Mouse (Mus musculus): Measurements from ENCODE around the gene Hist2h2aa1. TPM values are rescaled to one million over a fixed set of nuclear protein-coding genes. Genes with fewer than 3 reads are reported as not detected.
A peak's percentile ranks its signal among the peaks of the same experiment; 100 is the strongest.
"Not testable (repeated sequence)": the region's sequence is repeated elsewhere in the genome, so short reads cannot be mapped to it uniquely, and the experiment has no call there.

Hist2h2aa1 gene
- polyA plus RNA-seq, 1 experiment from 2014 or later, result 48.0 TPM

GRCm38 (mm10) chr3:96220131-96220764, 25.0 kb upstream of the Hist2h2aa1 start:
- H3K4me2 ChIP-seq, result peak overlapping the region; percentile 87
- peak overlapping the region; percentile 98 for H3K27ac ChIP-seq
- not testable (repeated sequence) for H3K9me3 ChIP-seq (replicated peaks); H3K36me3 ChIP-seq (ENCODE audit: poor library complexity, severe bottlenecking); H3K27me3 ChIP-seq
- H3K4me3 ChIP-seq, result peak overlapping the region; percentile 61
- WGBS, result 0% methylated on average over 25 of the region's 47 CpGs
- peaks cover 48% of the 10 kb centered on the region for H3K4me1 ChIP-seq
- H3K9ac ChIP-seq, result peak overlapping the region; percentile 88
- peak; percentile 9 for ATAC-seq

DNA sequence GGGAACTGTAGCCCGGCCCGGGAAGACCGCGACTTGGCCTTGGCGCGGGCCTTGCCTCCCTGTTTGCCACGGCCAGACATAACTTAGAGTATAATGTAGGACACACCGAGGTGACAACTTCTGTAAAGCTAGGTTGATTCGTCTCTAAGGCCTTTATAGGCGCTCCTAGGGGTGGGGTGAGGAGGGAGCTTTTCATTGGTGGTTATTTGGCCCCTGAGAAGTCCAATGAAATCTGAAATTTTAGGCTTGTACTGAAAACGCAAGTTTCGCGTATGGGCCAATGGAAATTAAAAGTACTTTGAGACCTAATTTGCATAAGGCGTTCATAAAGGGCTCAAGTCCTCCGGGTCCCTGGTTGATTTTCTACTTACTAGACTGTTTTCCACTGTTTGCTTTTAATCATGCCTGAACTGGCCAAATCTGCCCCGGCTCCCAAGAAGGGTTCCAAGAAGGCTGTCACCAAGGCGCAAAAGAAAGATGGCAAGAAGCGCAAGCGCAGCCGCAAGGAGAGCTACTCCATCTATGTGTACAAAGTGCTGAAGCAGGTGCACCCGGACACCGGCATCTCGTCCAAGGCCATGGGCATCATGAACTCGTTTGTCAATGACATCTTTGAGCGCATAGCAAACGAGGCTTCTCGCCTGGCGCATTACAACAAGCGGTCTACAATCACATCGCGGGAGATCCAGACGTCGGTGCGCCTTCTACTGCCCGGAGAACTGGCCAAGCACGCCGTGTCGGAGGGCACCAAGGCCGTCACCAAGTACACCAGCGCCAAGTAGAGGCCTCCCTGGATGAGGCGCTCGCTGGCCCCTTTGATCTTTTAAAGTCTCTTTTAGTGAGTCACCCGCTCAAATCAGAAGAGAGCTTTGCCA, 24.3 kb upstream of the Hist2h2aa1 start, which contains the start of the genes Hist2h2ac and Hist2h2be:
Gene Hist2h2ac (minus strand): TSS at position 116 of the 875 bp plus-strand sequence.
Gene Hist2h2be (plus strand): TSS at position 355 of the 875 bp plus-strand sequence.
- H3K9me3 ChIP-seq (replicated peaks), result no peaks in the 10 kb centered on the region
- peak within 1 kb of the TSS; percentile 88 for H3K9ac ChIP-seq
- H3K4me3 ChIP-seq, result peak within 1 kb of the TSS; percentile 61
- peak within 1 kb of the TSS; percentile 98 for H3K27ac ChIP-seq
- ATAC-seq, result peak; percentile 90
- peaks cover 55% of the 10 kb centered on the region for H3K4me1 ChIP-seq
- H3K36me3 ChIP-seq (ENCODE audit: poor library complexity, severe bottlenecking), result no peaks in the 10 kb centered on the region
- peak within 1 kb of the TSS; percentile 87 for H3K4me2 ChIP-seq
- WGBS, result under 1% methylated on average over 43 of the region's 43 CpGs
- H3K27me3 ChIP-seq, result no peaks in the 10 kb centered on the region

DNA sequence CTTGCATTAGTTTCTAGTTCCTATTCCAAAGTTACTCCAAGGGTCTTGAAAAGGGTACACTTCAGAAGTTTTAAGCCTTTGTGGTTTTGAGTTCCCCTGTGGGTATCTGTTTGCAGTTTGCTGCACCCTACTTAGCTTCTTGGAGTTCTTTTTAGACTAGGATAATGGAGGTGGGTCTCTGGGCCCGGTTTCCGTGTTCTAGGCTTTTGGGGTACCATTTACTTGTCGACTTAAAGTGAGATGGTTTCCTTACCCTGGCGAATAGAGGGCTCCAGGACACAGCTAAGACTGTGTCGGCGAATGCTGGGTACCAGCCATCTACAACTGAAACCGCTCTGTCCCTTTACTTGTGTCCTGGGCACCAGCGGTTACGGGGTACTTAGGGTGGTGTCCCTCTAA, 23.7 kb upstream of the Hist2h2aa1 start:
- WGBS, result 9% methylated on average over 9 of the region's 9 CpGs
- H3K9me3 ChIP-seq (replicated peaks), result no peaks in the 10 kb centered on the region
- peak overlapping the region; percentile 61 for H3K4me3 ChIP-seq
- no peaks in the 10 kb centered on the region for H3K36me3 ChIP-seq (ENCODE audit: poor library complexity, severe bottlenecking)
- H3K27me3 ChIP-seq, result no peaks in the 10 kb centered on the region
- peak overlapping the region; percentile 98 for H3K27ac ChIP-seq
- ATAC-seq, result no peak
- peak overlapping the region; percentile 87 for H3K4me2 ChIP-seq
- peak overlapping the region; percentile 88 for H3K9ac ChIP-seq
- H3K4me1 ChIP-seq, result peaks cover 55% of the 10 kb centered on the region

- Histone ChIP-seq H3K27me3 (no peaks in the 10 kb centered on the region), H3K36me3 (ENCODE audit: poor library complexity, severe bottlenecking) (no peaks in the 10 kb centered on the region), H3K9me3 (replicated peaks) (no peaks in the 10 kb centered on the region), H3K4me3 (0 out of 2 replicates have a peak overlapping the region, but pooled peaks have one; percentile 61), H3K4me1 (peaks cover 55% of the 10 kb centered on the region), H3K27ac (no peak overlapping the region), H3K4me2 (peak overlapping the region; percentile 87), H3K9ac (peak overlapping the region; percentile 88)
- 83% methylated on average over 4 of the region's 4 CpGs for WGBS
- no peak for ATAC-seq
Observed at GRCm38 (mm10) chr3:96222774-96223173, 22.5 kb upstream of the Hist2h2aa1 start.

DNA sequence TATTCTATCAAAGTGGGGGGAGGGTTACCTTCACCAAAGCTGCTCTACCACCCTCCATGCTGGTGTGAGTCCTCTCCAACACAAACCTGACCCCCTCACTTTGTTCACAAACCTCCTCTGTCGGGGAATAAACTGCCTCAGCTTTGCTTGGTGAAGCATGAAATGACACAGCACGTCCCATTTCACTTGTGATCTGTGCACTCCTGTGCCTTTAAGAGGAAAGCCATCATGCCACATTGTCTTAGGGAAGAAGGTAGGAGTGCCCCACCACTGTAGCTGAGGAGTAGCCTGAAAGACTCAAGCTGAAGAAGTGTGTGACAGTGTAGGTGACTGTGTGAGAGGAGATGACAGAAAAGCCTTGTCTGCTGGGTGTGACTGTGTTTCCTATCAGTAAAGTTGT, 19.9 kb upstream of the Hist2h2aa1 start:
- Histone ChIP-seq H3K27me3 (no peaks in the 10 kb centered on the region), H3K36me3 (ENCODE audit: poor library complexity, severe bottlenecking) (no peaks in the 10 kb centered on the region), H3K4me3 (no peak overlapping the region), H3K9me3 (replicated peaks) (no peaks in the 10 kb centered on the region), H3K9ac (peak overlapping the region; percentile 40; the same call in 1 of the 2 replicates), H3K4me1 (peaks cover 48% of the 10 kb centered on the region), H3K4me2 (peak overlapping the region; percentile 7; the same call in 1 of the 2 replicates), H3K27ac (no peak overlapping the region)
- ATAC-seq, result no peak
- WGBS, result 8% methylated on average over 2 of the region's 2 CpGs

DNA sequence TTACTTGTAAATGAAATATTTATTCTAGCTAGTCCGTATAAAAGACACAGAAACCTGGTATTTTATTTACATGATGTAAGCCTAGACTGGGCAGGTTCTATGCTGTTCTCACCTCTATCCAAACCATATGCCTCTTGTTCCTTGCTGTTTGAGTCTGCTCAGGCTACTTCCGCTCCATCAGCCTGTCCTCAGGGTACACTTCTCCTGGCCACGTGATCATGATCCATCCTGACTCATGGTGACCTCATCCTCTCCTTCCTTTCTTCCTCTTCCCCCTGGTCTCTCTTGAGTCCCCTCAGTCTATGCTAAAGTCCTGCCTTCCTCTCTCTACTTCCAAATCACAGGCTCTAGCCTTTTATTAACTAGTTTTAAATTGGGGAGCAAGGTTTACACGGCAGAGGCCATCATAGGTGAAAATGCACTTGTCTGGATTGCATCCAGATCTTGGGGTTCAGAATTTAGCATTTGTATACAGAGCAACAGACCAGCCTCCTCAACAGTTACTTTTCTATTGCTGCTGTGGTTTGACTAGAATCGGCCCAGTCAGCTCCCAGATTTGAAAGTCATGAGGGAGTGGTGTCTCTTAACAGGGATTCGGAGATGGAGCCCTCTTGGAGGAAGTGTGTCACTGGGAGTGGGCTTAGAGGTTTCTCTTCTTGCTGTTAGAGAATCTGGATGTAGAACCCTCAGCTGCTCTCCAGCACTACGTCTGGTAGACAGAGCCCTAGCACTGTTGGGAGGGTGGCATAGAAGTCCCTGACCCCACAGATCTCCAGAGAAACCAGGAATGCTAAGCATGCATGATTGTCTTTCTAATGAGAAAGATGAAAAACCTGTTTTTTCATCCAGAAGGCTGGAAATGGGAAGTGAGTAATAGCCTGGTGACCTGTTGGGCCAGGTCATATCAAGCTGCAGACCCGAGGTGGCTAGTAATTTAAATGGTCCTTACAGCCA, 18.3 kb upstream of the Hist2h2aa1 start:
- no peak for ATAC-seq
- WGBS, result 77% methylated on average over 8 of the region's 8 CpGs
- H3K9ac ChIP-seq, result 0 out of 2 replicates have a peak overlapping the region, but pooled peaks have one; percentile 0

GRCm38 (mm10) chr3:96228828-96229227, 16.5 kb upstream of the Hist2h2aa1 start:
- Histone ChIP-seq H3K9ac (no peak overlapping the region), H3K9me3 (replicated peaks) (no peaks in the 10 kb centered on the region), H3K4me3 (no peak overlapping the region), H3K27me3 (no peaks in the 10 kb centered on the region), H3K27ac (no peak overlapping the region), H3K4me2 (no peak overlapping the region), H3K4me1 (peaks cover 20% of the 10 kb centered on the region), H3K36me3 (ENCODE audit: poor library complexity, severe bottlenecking) (no peaks in the 10 kb centered on the region)
- 77% methylated on average over 2 of the region's 2 CpGs for WGBS
- no peak for ATAC-seq

More for the DNA sequence above, 18.3 kb upstream of the Hist2h2aa1 start:
- Histone ChIP-seq H3K4me3 (no peak overlapping the region), H3K27ac (no peak overlapping the region), H3K4me2 (no peak overlapping the region), H3K9me3 (replicated peaks) (no peaks in the 10 kb centered on the region), H3K36me3 (ENCODE audit: poor library complexity, severe bottlenecking) (no peaks in the 10 kb centered on the region), H3K4me1 (peaks cover 38% of the 10 kb centered on the region), H3K27me3 (no peaks in the 10 kb centered on the region)

DNA sequence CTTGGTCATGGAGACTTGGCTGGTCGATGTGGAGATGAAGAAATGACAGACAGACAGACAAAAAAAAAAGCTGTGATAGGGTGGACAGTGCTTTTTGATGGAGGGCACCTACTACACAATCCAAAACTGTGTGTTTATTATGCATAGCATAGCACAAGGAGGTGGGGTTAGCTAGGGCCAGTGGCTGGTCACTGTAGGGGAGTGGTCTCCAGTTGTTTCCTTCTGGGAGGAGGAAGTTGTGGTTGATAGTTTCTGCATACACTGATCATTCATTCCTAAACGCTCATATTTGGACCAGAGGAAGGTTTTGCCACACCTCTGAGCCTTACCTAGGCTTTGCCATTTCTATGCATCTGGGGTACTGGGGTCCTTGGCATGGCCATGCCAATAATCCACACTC, 14.9 kb upstream of the Hist2h2aa1 start:
- Histone ChIP-seq H3K4me3 (no peak overlapping the region), H3K9ac (no peak overlapping the region), H3K9me3 (replicated peaks) (no peaks in the 10 kb centered on the region), H3K27ac (no peak overlapping the region), H3K4me2 (no peak overlapping the region), H3K36me3 (ENCODE audit: poor library complexity, severe bottlenecking) (no peaks in the 10 kb centered on the region), H3K27me3 (no peaks in the 10 kb centered on the region), H3K4me1 (peaks cover 6% of the 10 kb centered on the region)
- WGBS, result 89% methylated on average over 2 of the region's 2 CpGs
- ATAC-seq, result no peak

DNA sequence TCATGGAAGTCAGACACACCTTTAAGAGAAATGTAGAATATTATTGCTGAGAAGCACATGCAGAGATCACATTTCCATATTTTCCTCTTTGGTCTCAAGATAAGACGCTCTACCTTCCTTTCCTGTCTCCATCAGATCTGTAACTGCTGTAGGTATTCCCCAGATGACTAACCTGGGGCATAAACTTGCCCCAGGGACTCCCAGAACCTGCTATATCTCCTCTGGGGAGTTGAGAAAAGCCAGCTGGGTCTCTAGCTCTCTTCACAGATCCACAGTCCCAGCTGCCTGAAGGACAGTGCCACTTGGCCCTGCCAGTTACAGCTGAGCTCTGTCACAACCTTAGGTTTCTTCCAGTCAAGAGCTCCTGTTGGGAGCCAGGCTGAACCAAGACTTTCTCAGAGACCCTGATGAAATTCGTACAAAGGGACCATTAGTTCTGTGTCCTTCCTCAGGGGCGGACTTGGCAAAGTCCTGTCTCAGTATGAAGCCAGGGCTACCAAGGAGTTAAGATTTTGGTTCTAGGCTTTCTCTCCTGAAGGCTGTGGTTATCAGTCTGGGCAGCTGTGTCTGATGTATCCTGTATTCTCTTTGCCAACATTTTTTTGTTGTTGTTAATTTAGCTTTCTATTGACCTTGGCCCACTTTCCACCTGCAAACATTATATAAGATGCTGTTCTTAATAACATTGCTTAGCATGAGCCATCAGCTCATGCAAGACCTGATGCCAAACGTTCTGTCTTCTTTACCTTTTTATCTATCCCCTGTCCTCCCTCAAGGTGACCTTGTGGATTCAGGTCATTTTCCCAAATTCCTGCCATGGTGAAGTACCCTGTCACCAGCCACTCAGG, 14.2 kb upstream of the Hist2h2aa1 start:
- Histone ChIP-seq H3K4me3 (no peak overlapping the region), H3K4me1 (no peaks in the 10 kb centered on the region), H3K9ac (no peak overlapping the region), H3K9me3 (replicated peaks) (no peaks in the 10 kb centered on the region), H3K36me3 (ENCODE audit: poor library complexity, severe bottlenecking) (no peaks in the 10 kb centered on the region), H3K4me2 (no peak overlapping the region), H3K27me3 (no peaks in the 10 kb centered on the region), H3K27ac (no peak overlapping the region)
- ATAC-seq, result no peak
- WGBS, result 82% methylated on average over 4 of the region's 4 CpGs

DNA sequence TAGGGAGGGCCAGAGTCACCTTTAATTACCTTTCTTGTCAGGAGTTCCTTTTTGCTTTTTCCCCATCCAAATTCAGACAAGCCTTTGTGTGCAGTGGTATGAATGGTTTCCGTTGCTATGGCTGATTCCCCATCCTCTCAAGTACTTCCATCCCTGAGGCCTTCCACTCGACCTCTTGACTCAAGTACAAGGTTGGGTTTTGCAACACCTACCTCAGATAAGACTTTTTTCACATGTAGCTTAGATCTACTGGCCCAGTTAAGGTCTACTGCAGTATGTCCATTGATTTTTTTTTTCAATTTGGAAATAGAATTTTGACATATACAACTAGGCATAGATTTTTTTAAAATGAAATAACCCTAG, 13.6 kb upstream of the Hist2h2aa1 start:
- Histone ChIP-seq H3K36me3 (ENCODE audit: poor library complexity, severe bottlenecking) (no peaks in the 10 kb centered on the region), H3K27me3 (no peaks in the 10 kb centered on the region), H3K4me1 (peaks cover 4% of the 10 kb centered on the region), H3K9ac (no peak overlapping the region), H3K4me3 (no peak overlapping the region), H3K27ac (no peak overlapping the region), H3K4me2 (no peak overlapping the region), H3K9me3 (replicated peaks) (no peaks in the 10 kb centered on the region)
- no peak for ATAC-seq
- 62% methylated on average over 2 of the region's 2 CpGs for WGBS

GRCm38 (mm10) chr3:96234914-96235313, 10.4 kb upstream of the Hist2h2aa1 start:
- ATAC-seq, result no peak
- WGBS, result 85% methylated on average over 2 of the region's 2 CpGs
- Histone ChIP-seq H3K36me3 (ENCODE audit: poor library complexity, severe bottlenecking) (no peaks in the 10 kb centered on the region), H3K9me3 (replicated peaks) (no peaks in the 10 kb centered on the region), H3K4me3 (no peak overlapping the region), H3K27ac (no peak overlapping the region), H3K27me3 (no peaks in the 10 kb centered on the region), H3K4me2 (no peak overlapping the region), H3K4me1 (peaks cover 19% of the 10 kb centered on the region), H3K9ac (no peak overlapping the region)

All from forebrain, embryonic 13.5 days (tissue).